Mouse (Mus musculus) embryonic facial prominence, embryonic 11.5 days (tissue): ENCODE results near the gene Dlg2. TPM values are rescaled to one million over a fixed set of nuclear protein-coding genes. Genes with fewer than 3 reads are reported as not detected.

Experiments used
- ATAC-seq: fragments of 200-750 bp; cut with Nextera tagmentation; replicated peaks from 2 replicates; pipeline ENCODE4 v1.8.0; 2017; ENCODE audit warnings: low read depth; ENCODE audit not compliant: insufficient number of reproducible peaks, low FRiP score, low TSS enrichment
- DNase-seq: peaks from one replicate; pipeline ENCODE4 v3.0.0-alpha.2; 2015; ENCODE audit warnings: low spot score
- H3K27ac ChIP-seq: fragments of 300-500 bp; sonication (generic); replicated peaks from 2 replicates; pipeline ENCODE4 v1.5.1; 2014; ENCODE audit warnings: mild to moderate bottlenecking, low read depth, low read length, control low read depth
- H3K27me3 ChIP-seq: fragments of 300-500 bp; sonication (generic); 2 replicates; pipeline ENCODE4 v1.6.1; 2014; ENCODE audit warnings: mild to moderate bottlenecking, low read length, moderate library complexity, mixed read lengths; ENCODE audit not compliant: control insufficient read depth, insufficient read depth
- H3K36me3 ChIP-seq: fragments of 300-500 bp; sonication (generic); replicated peaks from 2 replicates; pipeline ENCODE4 v1.6.1; 2014; ENCODE audit warnings: low read depth, mild to moderate bottlenecking, low read length, moderate library complexity, mixed read lengths; ENCODE audit not compliant: control insufficient read depth, insufficient read depth
- H3K4me1 ChIP-seq: fragments of 300-500 bp; sonication (generic); 2 replicates; pipeline ENCODE4 v1.6.1; 2014; ENCODE audit warnings: low read length, mixed read lengths; ENCODE audit not compliant: control insufficient read depth, insufficient read depth
- H3K4me2 ChIP-seq: fragments of 300-500 bp; sonication (generic); 2 replicates; pipeline ENCODE4 v1.6.1; 2014; ENCODE audit warnings: low read depth, mild to moderate bottlenecking, control low read depth, low read length, moderate library complexity
- H3K4me3 ChIP-seq: fragments of 300-500 bp; sonication (generic); 2 replicates; pipeline ENCODE4 v1.5.1; 2014; ENCODE audit warnings: low read depth, low read length, control low read depth
- H3K9ac ChIP-seq: fragments of 300-500 bp; sonication (generic); replicated peaks from 2 replicates; pipeline ENCODE4 v1.6.1; 2014; ENCODE audit warnings: mild to moderate bottlenecking, control low read depth, low read length
- H3K9me3 ChIP-seq: fragments of 300-500 bp; sonication (generic); replicated peaks from 2 replicates; pipeline ENCODE4 v1.6.1; 2016; ENCODE audit warnings: mild to moderate bottlenecking, low read length, inconsistent platforms, mixed read lengths; ENCODE audit not compliant: control insufficient read depth
- WGBS: fragments of 180-500 bp; shearing (Covaris S2); extraction: QIAGEN DNeasy Blood & Tissue Kit; methylation state at CpG from one replicate; pipeline ENCODE4 v1.1.7; 2014; 5-methylcytosine and 5-hydroxymethylcytosine counted together
- polyA plus RNA-seq: library from polyadenylated mRNA; unstranded; fragments of >200 nt; fragmentation: Nextera tagmentation; extraction: Ambion mirVana; gene quantifications from 2 replicates; pipeline ENCODE4 v1.2.1, GENCODE M21; 2014

The Dlg2 gene
- polyA plus RNA-seq, 1 experiment from 2014 or later, result 5.3 TPM

GRCm38 (mm10) chr7:90658593-90658992 is 182.1 kb downstream of the Dlg2 start:
- no peak overlapping the region for H3K9ac ChIP-seq
- H3K36me3 ChIP-seq, result no peaks in the 10 kb centered on the region
- H3K4me3 ChIP-seq, result no peak overlapping the region
- ATAC-seq, result no peak
- no peaks in the 10 kb centered on the region for H3K27me3 ChIP-seq
- 77% methylated on average over 3 of the region's 3 CpGs for WGBS
- no peak for DNase-seq
- H3K9me3 ChIP-seq, result no peaks in the 10 kb centered on the region
- no peak overlapping the region for H3K27ac ChIP-seq
- no peak overlapping the region for H3K4me2 ChIP-seq
- H3K4me1 ChIP-seq, result no peaks in the 10 kb centered on the region

GRCm38 (mm10) chr7:90694050-90694449 is 217.6 kb downstream of the Dlg2 start:
- ATAC-seq (no peak), DNase-seq (no peak)
- H3K36me3 ChIP-seq, result no peaks in the 10 kb centered on the region
- H3K27me3 ChIP-seq, result no peaks in the 10 kb centered on the region
- no peaks in the 10 kb centered on the region for H3K4me1 ChIP-seq
- no peak overlapping the region for H3K9ac ChIP-seq
- H3K9me3 ChIP-seq, result no peaks in the 10 kb centered on the region
- no peak overlapping the region for H3K27ac ChIP-seq
- H3K4me2 ChIP-seq, result no peak overlapping the region
- H3K4me3 ChIP-seq, result no peak overlapping the region

DNA sequence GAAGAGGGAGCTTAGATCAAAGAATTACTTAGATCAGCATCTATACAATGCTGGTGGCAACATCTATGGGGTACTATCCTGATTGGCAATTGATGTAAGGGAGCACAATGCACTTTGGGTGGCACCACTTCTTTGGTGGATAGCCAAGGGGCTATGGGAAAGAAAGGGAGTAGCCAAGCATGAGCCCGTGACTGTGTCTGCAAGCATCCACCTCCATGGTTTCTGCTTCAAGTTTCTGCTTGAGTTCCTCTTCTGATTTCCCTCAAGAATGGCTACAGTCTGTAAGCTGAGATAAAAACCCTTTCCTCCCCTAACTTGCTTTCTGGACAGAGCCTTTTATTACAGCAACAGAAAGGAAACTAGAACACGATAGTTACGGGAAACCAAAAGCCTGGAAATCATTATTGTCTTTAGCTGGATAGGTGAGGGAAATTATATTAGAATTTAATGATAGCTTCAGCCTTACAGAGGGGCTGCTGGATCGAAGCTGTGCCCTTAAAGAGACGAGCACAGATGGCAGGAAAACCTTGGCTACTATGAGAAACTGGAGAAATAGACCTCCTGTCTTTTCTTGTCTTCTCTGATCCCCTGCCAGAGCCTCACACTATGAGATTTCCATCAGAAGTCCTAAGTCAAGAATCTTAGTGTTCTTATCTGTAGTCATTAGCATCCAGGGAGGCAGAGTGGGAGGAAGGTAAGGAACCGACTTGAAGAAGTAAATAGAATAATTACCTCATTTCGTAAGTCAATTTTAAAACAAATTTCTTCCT is 219.9 kb downstream of the Dlg2 start:
- no peaks in the 10 kb centered on the region for H3K9me3 ChIP-seq

DNA sequence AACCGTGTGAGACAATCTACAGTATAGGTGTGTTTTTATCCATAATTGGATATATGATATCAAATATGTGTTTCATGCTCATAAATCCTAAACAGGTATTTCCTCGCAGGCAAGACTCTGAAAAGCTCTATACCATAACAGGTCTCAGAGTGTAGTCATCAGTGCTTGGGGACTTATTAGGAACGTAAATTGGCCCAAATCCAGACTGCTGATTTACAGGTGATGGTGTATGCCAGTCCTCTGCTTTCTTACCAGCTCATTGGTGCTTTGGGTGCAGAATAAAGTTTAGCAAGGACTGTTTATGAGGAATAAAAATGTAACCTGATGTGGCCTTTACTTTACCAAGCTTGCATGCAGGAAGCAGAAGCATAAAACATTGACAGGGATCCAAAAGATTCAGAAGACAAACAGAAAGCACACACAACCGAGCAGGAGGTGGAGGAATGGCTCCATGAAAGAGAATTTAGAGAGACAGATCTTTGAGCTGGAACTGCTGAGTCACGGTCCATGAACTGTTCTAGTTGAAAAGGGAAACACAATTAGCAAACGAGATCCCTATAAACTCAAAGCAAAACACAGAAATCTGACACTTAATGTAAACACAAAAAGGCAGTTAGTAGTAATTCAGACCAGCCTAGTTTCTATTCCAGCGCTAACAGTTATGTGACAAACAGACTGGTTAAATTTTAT is 226.8 kb downstream of the Dlg2 start:
- no peak overlapping the region for H3K4me2 ChIP-seq
- no peak overlapping the region for H3K27ac ChIP-seq
- no peaks in the 10 kb centered on the region for H3K9me3 ChIP-seq
- no peaks in the 10 kb centered on the region for H3K27me3 ChIP-seq
- H3K36me3 ChIP-seq, result no peaks in the 10 kb centered on the region
- WGBS, result 59% methylated on average over 7 of the region's 7 CpGs
- no peak overlapping the region for H3K4me3 ChIP-seq
- H3K4me1 ChIP-seq, result no peaks in the 10 kb centered on the region
- no peak overlapping the region for H3K9ac ChIP-seq
- ATAC-seq (no peak), DNase-seq (peak; percentile 46)

More for the DNA sequence above, 219.9 kb downstream of the Dlg2 start:
- H3K4me3 ChIP-seq, result no peak overlapping the region
- ATAC-seq (no peak), DNase-seq (no peak)
- H3K4me2 ChIP-seq, result no peak overlapping the region
- no peaks in the 10 kb centered on the region for H3K36me3 ChIP-seq
- H3K9ac ChIP-seq, result no peak overlapping the region
- 68% methylated on average over 7 of the region's 7 CpGs for WGBS
- H3K4me1 ChIP-seq, result no peaks in the 10 kb centered on the region
- no peaks in the 10 kb centered on the region for H3K27me3 ChIP-seq
- H3K27ac ChIP-seq, result no peak overlapping the region

- Histone ChIP-seq H3K4me1 (no peaks in the 10 kb centered on the region), H3K9me3 (no peaks in the 10 kb centered on the region), H3K27ac (no peak overlapping the region), H3K4me2 (no peak overlapping the region), H3K27me3 (no peaks in the 10 kb centered on the region), H3K36me3 (no peaks in the 10 kb centered on the region), H3K9ac (no peak overlapping the region), H3K4me3 (no peak overlapping the region)
- WGBS, result 63% methylated on average over 1 of the region's 1 CpGs
- DNase-seq, result no peak
- no peak for ATAC-seq
Observed at GRCm38 (mm10) chr7:90703951-90704350, 227.5 kb downstream of the Dlg2 start.

- no peak for DNase-seq
- no peak overlapping the region for H3K4me3 ChIP-seq
- no peaks in the 10 kb centered on the region for H3K4me1 ChIP-seq
- no peak overlapping the region for H3K27ac ChIP-seq
- H3K27me3 ChIP-seq, result no peaks in the 10 kb centered on the region
- H3K4me2 ChIP-seq, result no peak overlapping the region
- WGBS, result 46% methylated on average over 3 of the region's 3 CpGs
- no peak for ATAC-seq
- H3K9ac ChIP-seq, result no peak overlapping the region
- no peaks in the 10 kb centered on the region for H3K9me3 ChIP-seq
- no peaks in the 10 kb centered on the region for H3K36me3 ChIP-seq
Observed at GRCm38 (mm10) chr7:90734086-90734485, 257.6 kb downstream of the Dlg2 start.

- ATAC-seq (no peak), DNase-seq (no peak)
- Histone ChIP-seq H3K4me2 (no peak overlapping the region), H3K27me3 (no peaks in the 10 kb centered on the region), H3K27ac (no peak overlapping the region), H3K4me3 (no peak overlapping the region), H3K36me3 (no peaks in the 10 kb centered on the region), H3K9me3 (no peaks in the 10 kb centered on the region), H3K9ac (no peak overlapping the region), H3K4me1 (no peaks in the 10 kb centered on the region)
- 48% methylated on average over 1 of the region's 1 CpGs for WGBS
Observed at GRCm38 (mm10) chr7:90736369-90736768, 259.9 kb downstream of the Dlg2 start.

DNA sequence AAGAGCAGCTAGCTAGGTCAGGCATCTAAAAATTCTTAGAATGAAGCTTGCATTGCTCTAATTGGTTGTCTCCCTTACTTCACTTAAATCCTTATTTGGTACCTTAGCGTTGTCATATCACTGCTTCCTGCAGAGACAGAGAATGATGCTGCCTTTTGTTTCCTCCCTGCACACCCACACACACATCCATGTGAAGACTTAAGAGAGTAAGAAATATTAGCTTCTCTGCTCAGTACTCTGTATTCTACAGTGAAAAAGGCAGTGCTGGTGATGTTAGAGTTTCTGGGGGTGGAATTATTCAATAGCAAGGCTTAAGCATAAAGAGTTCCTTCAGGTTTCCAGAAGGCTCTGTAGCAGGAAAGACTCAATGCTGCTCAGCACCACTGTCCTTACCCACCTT is 272.2 kb downstream of the Dlg2 start:
- no peaks in the 10 kb centered on the region for H3K9me3 ChIP-seq
- no peaks in the 10 kb centered on the region for H3K27me3 ChIP-seq
- no peaks in the 10 kb centered on the region for H3K4me1 ChIP-seq
- H3K36me3 ChIP-seq, result no peaks in the 10 kb centered on the region
- H3K4me2 ChIP-seq, result no peak overlapping the region
- H3K9ac ChIP-seq, result no peak overlapping the region
- ATAC-seq (no peak), DNase-seq (no peak)
- 89% methylated on average over 1 of the region's 1 CpGs for WGBS
- no peak overlapping the region for H3K27ac ChIP-seq
- H3K4me3 ChIP-seq, result no peak overlapping the region
